Mouse (Mus musculus) inflammation-experienced regulatory T-cells, adult 16 weeks (primary cell): ENCODE data around the gene Ltf. TPM values are rescaled to one million over a fixed set of nuclear protein-coding genes. Genes with fewer than 3 reads are reported as not detected.

ENCODE experiments used
- polyA plus RNA-seq: library from polyadenylated mRNA; unstranded; fragments of 100-300 nt; shearing (Covaris generic); gene quantifications from one replicate; pipeline ENCODE4 v1.2.1, GENCODE M21; 2017

Gene Ltf
- 0.21 TPM for polyA plus RNA-seq

GRCm38 (mm10) chr9:111019022-111019421 is at the start of gene Ltf:
Gene Ltf, plus strand, starts transcription at chr9:111019271.

GRCm38 (mm10) chr9:110990204-110990603 is 28.9 kb upstream of the Ltf start, which contains the start of gene Rtp3:
Gene Rtp3, minus strand, starts transcription at chr9:110990583.

DNA sequence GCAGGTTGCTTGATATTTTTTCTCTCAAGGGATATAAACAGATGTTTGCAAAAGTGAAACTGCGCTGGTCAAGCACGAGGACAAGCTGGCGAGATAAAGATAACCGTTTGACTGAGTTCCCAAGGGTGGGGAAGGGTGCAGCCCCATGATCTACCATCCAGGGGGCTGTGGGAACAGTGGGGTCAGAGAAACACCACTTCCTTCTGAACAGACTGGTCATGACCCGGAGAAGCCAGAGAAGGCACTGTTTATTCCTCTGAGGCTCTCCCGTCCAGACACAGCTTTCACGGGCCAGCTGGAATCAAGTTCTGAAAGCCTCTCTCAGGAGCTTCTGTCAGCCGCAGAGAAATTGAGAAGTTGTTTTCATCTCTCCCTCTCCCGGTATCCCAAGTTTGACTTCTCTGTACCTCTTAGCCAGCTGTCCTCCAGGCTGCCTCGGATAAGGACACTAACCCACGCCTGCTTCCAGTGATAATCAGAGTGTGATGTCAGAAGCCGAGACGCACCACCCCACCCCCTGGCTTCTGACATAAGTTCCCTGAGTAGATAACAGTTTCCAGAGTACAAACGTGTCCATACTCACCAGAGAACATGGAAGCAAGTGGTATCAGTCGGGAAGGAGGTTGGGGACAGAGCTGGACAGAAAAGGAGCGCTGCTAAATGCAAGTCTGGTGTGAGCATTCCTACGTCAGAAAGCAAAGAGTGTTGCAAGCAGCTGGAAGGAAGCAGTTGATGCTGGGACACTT is 37.9 kb downstream of the Ltf start, which contains the start of gene Ccrl2:
Gene Ccrl2, minus strand, starts transcription at position 722 of the 746 bp plus-strand sequence.

Other genes with a start within 250 kb of the Ltf start
- not detected for gene Prss42, start 221.1 kb upstream of the Ltf start, polyA plus RNA-seq
- not detected for gene Prss44, start 205.3 kb upstream of the Ltf start, polyA plus RNA-seq
- not detected for gene Prss43, start 192.6 kb upstream of the Ltf start, polyA plus RNA-seq
- not detected for gene Prss45, start 184.7 kb upstream of the Ltf start, polyA plus RNA-seq
- gene Prss46, start 174.8 kb upstream of the Ltf start, polyA plus RNA-seq: not detected
- 0.60 TPM for gene Prss50, start 161.3 kb upstream of the Ltf start, polyA plus RNA-seq
- gene Als2cl, start 139.4 kb upstream of the Ltf start, polyA plus RNA-seq: 40.7 TPM
- 4.4 TPM for gene Tmie, start 139.2 kb upstream of the Ltf start, polyA plus RNA-seq
- gene Fam240a, start 102.4 kb upstream of the Ltf start, polyA plus RNA-seq: not detected
- 1.5 TPM for gene Tdgf1, start 73.1 kb upstream of the Ltf start, polyA plus RNA-seq
- not detected for gene Lrrc2, start 67.7 kb upstream of the Ltf start, polyA plus RNA-seq
- not detected for gene Rtp3, start 28.7 kb upstream of the Ltf start, polyA plus RNA-seq
- 20.8 TPM for gene Ccrl2, start 38.2 kb downstream of the Ltf start, polyA plus RNA-seq
- gene Lrrfip2, start 98.3 kb downstream of the Ltf start, polyA plus RNA-seq: 11.3 TPM